Mouse (Mus musculus) hindbrain, embryonic 13.5 days (tissue): Measurements from ENCODE around the gene 4930453N24Rik. TPM values are rescaled to one million over a fixed set of nuclear protein-coding genes. Genes with fewer than 3 reads are reported as not detected.

Source experiments
- ATAC-seq: fragments of 200-750 bp; cut with Nextera tagmentation; 2 replicates; pipeline ENCODE4 v1.8.0; 2017; ENCODE audit warnings: moderate TSS enrichment; ENCODE audit not compliant: low FRiP score
- H3K27ac ChIP-seq: fragments of 300-500 bp; sonication (generic); 2 replicates; pipeline ENCODE4 v1.5.1; 2015; ENCODE audit warnings: inconsistent platforms, mild to moderate bottlenecking, moderate library complexity
- H3K27me3 ChIP-seq: fragments of 300-500 bp; sonication (generic); 2 replicates; pipeline ENCODE4 v1.6.1; 2015; ENCODE audit warnings: mild to moderate bottlenecking, inconsistent platforms
- H3K36me3 ChIP-seq: fragments of 300-500 bp; sonication (generic); 2 replicates; pipeline ENCODE4 v1.6.1; 2015; ENCODE audit warnings: mild to moderate bottlenecking, inconsistent platforms
- H3K4me1 ChIP-seq: fragments of 300-500 bp; sonication (generic); replicated peaks from 2 replicates; pipeline ENCODE4 v1.6.1; 2015; ENCODE audit warnings: inconsistent platforms
- H3K4me2 ChIP-seq: fragments of 300-500 bp; sonication (generic); 2 replicates; pipeline ENCODE4 v1.6.1; 2015; ENCODE audit warnings: inconsistent platforms, mild to moderate bottlenecking, moderate library complexity
- H3K4me3 ChIP-seq: fragments of 300-500 bp; sonication (generic); 2 replicates; pipeline ENCODE4 v1.5.1; 2015; ENCODE audit warnings: mild to moderate bottlenecking, inconsistent platforms
- H3K9ac ChIP-seq: fragments of 300-500 bp; sonication (generic); 2 replicates; pipeline ENCODE4 v1.6.1; 2015; ENCODE audit warnings: mild to moderate bottlenecking, inconsistent platforms
- H3K9me3 ChIP-seq: fragments of 300-500 bp; sonication (generic); 2 replicates; pipeline ENCODE4 v1.6.1; 2016; ENCODE audit warnings: inconsistent platforms
- WGBS: fragments of 180-500 bp; shearing (Covaris S2); methylation state at CpG from one replicate; pipeline ENCODE4 v1.1.7; 2015; 5-methylcytosine and 5-hydroxymethylcytosine counted together
- polyA plus RNA-seq: library from polyadenylated mRNA; unstranded; fragments of >200 nt; fragmentation: Nextera tagmentation; extraction: Ambion mirVana; gene quantifications from 2 replicates; pipeline ENCODE4 v1.2.1, GENCODE M21; 2015

4930453N24Rik gene
- polyA plus RNA-seq, 1 experiment from 2014 or later: 21.3 TPM

DNA sequence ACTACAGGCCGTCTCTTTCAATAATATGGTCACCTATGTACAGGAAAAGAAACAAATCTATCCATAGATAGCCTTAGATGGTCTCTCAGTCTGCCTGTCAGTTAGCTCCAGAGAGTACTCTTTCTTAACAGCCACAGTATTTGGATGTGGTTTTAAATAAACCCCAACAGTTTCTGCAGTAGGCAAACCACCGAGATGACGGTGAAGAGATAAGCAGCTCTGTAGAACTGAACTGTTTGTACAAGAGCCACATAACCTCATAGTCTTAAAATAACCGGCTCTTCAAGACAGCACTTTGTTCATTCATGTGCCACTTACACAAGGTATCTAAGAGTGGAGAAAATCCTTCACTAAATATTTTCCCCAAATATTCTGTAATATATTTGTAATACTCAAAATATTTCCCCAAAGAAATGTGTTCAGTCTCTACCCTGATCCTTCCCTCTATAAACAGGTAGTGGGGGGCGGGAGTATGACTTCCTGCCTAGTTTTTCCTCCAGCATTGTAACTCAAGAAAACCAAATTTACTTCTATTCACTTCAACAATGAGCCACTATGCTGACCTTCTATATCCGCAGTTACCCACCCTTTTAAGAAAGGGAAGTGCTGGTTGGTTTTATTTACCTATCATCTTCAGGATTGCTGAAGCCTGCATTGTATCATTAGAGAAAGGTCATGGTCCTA, 12.3 kb downstream of the 4930453N24Rik start:
- ATAC-seq: no peak
- Histone ChIP-seq H3K27ac (no peak overlapping the region), H3K4me2 (no peak overlapping the region), H3K9me3 (peaks cover 5% of the 10 kb centered on the region; the same call in 1 of the 2 replicates), H3K4me3 (no peak overlapping the region), H3K4me1 (no peaks in the 10 kb centered on the region), H3K27me3 (no peaks in the 10 kb centered on the region), H3K36me3 (peaks cover 20% of the 10 kb centered on the region), H3K9ac (no peak overlapping the region)
- 83% methylated on average over 6 of the region's 6 CpGs for WGBS

DNA sequence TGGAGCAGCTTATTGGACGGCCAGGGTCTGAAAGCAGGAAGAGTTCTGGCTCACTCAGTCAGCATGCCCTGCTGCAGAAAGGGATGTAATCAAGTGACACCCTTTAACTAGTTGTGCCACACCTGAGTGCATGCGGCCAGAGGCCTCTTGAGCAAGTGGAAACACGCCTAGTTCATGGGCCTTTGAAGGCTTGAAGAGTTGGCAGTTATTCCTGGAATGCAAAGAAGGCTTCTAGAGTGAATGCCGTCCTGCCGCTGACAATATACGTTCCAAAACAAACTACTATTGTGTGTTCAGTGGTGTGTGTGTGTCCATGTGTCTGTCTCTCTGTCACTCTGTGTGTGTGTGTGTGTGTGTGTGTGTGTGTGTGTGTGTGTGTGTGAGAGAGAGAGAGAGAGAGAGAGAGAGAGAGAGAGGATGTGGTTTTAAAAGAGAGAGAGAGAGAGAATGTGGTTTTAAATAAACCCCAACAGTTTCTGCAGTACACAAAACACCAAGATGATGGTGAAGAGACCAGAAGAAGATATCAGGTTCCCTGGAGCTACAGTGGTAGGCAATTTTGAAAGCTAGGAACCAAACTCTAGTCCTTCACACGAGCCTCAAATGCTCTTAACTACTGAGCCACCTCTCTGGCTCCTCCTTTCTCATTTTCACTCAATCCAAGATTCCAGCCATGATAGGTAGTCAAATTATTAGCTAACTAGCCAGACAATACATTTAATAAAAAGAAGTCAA, 13.1 kb downstream of the 4930453N24Rik start:
- ATAC-seq: no peak
- no peak overlapping the region for H3K4me3 ChIP-seq
- H3K4me1 ChIP-seq: no peaks in the 10 kb centered on the region
- no peak overlapping the region for H3K9ac ChIP-seq
- H3K9me3 ChIP-seq: peaks cover under 1% of the 10 kb centered on the region; the same call in 1 of the 2 replicates
- 92% methylated on average over 7 of the region's 7 CpGs for WGBS
- H3K27ac ChIP-seq: no peak overlapping the region
- H3K27me3 ChIP-seq: no peaks in the 10 kb centered on the region
- peaks cover 11% of the 10 kb centered on the region for H3K36me3 ChIP-seq
- H3K4me2 ChIP-seq: no peak overlapping the region

DNA sequence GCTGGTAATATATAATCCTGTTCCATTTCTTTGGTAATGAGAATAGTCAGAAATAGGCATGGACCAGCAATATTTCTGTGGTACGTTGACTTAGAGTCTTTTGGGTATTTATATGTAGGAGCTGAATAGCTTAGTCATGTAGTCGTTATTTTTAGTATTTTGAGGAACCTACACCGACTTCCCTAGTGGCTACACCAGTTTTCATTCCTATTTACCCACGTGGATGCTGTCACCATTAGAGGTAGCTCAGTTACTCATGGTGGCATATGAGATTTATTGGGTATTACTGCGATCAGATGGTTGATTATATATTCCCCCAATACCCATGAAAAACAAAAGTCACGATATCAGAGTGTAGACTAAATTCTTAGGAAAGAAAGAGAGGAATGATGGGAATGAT, 14.6 kb downstream of the 4930453N24Rik start:
- Histone ChIP-seq H3K9ac (no peak overlapping the region), H3K9me3 (no peaks in the 10 kb centered on the region), H3K27ac (no peak overlapping the region), H3K36me3 (peaks cover 4% of the 10 kb centered on the region; the same call in 1 of the 2 replicates), H3K27me3 (no peaks in the 10 kb centered on the region), H3K4me2 (no peak overlapping the region), H3K4me1 (no peaks in the 10 kb centered on the region), H3K4me3 (no peak overlapping the region)
- WGBS: 87% methylated on average over 6 of the region's 6 CpGs
- ATAC-seq: no peak

DNA sequence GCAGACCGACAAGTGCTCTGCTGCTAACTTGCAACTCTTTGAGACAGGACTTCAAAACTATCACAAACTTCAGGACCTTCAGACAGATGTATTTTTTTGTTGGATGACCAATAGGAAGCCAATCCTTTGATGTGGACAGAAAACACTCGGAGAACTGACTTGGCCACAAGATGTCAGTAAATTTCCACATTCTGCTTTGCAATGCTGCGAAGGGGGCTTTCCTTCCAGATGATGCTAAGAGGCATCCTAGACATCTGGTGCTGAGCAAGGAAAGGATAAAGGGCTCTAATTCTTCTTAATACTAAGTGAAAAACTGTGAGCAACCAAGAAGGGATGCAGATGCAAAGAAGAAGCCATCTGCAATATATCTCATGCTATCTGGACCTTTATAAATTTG, 16.2 kb downstream of the 4930453N24Rik start:
- no peak overlapping the region for H3K9ac ChIP-seq
- H3K9me3 ChIP-seq: no peaks in the 10 kb centered on the region
- H3K36me3 ChIP-seq: no peaks in the 10 kb centered on the region; the same call in 1 of the 2 replicates
- H3K4me1 ChIP-seq: no peaks in the 10 kb centered on the region
- no peak overlapping the region for H3K4me2 ChIP-seq
- no peaks in the 10 kb centered on the region for H3K27me3 ChIP-seq
- no peak overlapping the region for H3K4me3 ChIP-seq
- 44% methylated on average over 3 of the region's 3 CpGs for WGBS
- peak; percentile 62; the same call in 1 of the 2 replicates for ATAC-seq
- no peak overlapping the region for H3K27ac ChIP-seq

DNA sequence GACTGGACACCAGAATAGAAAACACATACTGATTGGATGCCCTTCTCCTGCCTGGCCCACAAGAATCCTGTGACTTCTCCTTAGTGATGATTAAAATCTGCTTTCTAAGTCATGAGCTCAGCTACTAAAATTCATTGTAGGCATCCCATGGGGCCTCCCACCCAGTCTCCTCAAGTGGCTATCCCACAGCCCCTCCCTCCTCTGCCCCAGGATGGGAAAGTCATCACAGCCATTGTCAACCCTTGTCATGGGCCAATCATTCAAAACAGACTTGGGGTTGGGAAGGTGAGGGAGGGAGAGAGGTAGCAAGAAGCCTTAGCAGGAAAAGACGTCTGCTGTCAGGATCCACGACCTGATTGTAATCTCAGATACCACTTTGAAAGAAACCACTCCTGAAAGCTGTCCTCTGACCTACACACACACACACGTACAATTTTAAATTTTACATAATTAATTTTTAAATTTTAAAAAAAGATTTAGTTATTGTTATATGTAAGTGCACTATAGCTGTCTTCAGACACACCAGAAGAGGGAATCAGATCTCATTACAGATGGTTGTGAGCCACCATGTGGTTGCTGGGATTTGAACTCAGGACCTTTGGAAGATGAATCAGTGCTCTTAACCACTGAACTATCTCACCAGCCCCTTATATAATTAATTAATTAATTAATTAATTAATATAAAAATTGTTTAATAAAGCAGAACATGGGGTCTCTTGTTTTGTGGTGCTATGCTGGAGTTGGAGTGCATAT, 16.8 kb downstream of the 4930453N24Rik start:
- WGBS: 65% methylated on average over 3 of the region's 3 CpGs

DNA sequence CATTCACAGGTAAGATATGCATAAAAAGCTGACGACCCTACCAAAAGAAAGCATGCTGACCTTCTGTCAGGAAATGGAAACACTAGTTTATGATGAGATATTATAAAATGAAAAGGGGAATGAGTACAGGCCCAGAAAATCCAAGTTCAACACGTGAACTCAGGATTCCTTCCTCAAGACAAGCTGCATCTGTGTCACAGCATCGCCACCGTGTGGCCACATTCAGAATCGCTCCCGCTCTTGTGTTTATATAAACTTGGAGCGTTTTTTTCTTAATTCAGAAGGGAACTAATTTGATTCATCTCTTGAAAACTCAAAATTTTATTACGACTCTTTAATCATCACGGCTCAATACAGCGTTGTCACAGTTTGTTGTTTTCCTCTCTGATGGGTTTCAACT, 22.7 kb downstream of the 4930453N24Rik start:
- no peaks in the 10 kb centered on the region for H3K36me3 ChIP-seq
- ATAC-seq: no peak
- no peak overlapping the region for H3K4me3 ChIP-seq
- H3K27ac ChIP-seq: no peak overlapping the region
- H3K4me1 ChIP-seq: no peaks in the 10 kb centered on the region
- no peak overlapping the region for H3K4me2 ChIP-seq
- no peaks in the 10 kb centered on the region for H3K9me3 ChIP-seq
- H3K27me3 ChIP-seq: no peaks in the 10 kb centered on the region
- no peak overlapping the region for H3K9ac ChIP-seq
- 9% methylated on average over 10 of the region's 10 CpGs for WGBS

More for the DNA sequence above, 16.8 kb downstream of the 4930453N24Rik start:
- no peak overlapping the region for H3K4me3 ChIP-seq
- no peaks in the 10 kb centered on the region for H3K4me1 ChIP-seq
- H3K36me3 ChIP-seq: no peaks in the 10 kb centered on the region; the same call in 1 of the 2 replicates
- no peak overlapping the region for H3K9ac ChIP-seq
- H3K9me3 ChIP-seq: no peaks in the 10 kb centered on the region
- H3K27me3 ChIP-seq: no peaks in the 10 kb centered on the region
- no peak overlapping the region for H3K27ac ChIP-seq
- H3K4me2 ChIP-seq: no peak overlapping the region
- ATAC-seq: peak; percentile 53; the same call in 1 of the 2 replicates

DNA sequence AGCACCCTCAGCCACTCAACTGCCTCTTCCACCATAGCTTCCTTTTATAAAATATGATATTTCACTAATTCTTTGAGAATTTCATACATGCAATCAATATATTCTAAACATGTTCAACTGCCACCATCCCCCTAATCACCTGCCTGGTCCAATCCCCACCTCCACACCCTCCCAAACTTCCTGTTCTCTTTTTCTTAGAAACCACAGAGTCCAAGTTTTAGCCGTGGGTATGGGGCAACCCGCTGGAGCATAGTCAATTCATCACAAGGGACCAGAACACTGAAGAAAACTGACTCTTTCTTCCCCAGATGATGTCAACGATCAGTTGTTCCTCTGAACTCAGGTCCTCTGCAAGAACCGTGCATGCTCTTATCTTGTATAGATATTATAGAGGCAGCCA, 25.9 kb downstream of the 4930453N24Rik start:
- Histone ChIP-seq H3K9me3 (no peaks in the 10 kb centered on the region), H3K9ac (no peak overlapping the region), H3K4me1 (no peaks in the 10 kb centered on the region), H3K27ac (no peak overlapping the region), H3K27me3 (no peaks in the 10 kb centered on the region), H3K4me3 (no peak overlapping the region), H3K4me2 (no peak overlapping the region), H3K36me3 (no peaks in the 10 kb centered on the region)
- no peak for ATAC-seq
- 91% methylated on average over 4 of the region's 4 CpGs for WGBS

DNA sequence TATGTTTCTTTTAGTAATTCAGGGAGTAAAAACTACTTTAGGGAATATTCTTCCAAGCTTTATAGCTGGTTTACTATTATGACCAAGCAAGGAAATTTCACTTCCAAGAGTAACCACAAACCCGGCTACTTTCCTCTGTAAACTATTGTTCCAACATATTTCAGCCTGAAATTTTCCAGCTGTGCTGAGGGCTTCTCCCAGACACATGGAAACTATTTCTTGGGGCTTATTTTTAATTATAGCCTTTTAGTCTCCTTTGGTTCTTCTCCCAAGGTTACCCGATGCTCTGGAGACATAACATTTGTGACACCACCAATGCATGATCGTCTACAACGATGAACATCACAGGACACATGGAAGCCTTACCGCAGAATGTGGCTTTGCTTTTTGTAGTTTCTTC, 33.7 kb downstream of the 4930453N24Rik start:
- no peak overlapping the region for H3K27ac ChIP-seq
- H3K9me3 ChIP-seq: no peaks in the 10 kb centered on the region
- H3K4me3 ChIP-seq: no peak overlapping the region
- H3K27me3 ChIP-seq: no peaks in the 10 kb centered on the region
- no peak for ATAC-seq
- no peaks in the 10 kb centered on the region for H3K36me3 ChIP-seq
- H3K4me1 ChIP-seq: no peaks in the 10 kb centered on the region
- H3K9ac ChIP-seq: no peak overlapping the region
- WGBS: 90% methylated on average over 5 of the region's 5 CpGs
- no peak overlapping the region for H3K4me2 ChIP-seq

DNA sequence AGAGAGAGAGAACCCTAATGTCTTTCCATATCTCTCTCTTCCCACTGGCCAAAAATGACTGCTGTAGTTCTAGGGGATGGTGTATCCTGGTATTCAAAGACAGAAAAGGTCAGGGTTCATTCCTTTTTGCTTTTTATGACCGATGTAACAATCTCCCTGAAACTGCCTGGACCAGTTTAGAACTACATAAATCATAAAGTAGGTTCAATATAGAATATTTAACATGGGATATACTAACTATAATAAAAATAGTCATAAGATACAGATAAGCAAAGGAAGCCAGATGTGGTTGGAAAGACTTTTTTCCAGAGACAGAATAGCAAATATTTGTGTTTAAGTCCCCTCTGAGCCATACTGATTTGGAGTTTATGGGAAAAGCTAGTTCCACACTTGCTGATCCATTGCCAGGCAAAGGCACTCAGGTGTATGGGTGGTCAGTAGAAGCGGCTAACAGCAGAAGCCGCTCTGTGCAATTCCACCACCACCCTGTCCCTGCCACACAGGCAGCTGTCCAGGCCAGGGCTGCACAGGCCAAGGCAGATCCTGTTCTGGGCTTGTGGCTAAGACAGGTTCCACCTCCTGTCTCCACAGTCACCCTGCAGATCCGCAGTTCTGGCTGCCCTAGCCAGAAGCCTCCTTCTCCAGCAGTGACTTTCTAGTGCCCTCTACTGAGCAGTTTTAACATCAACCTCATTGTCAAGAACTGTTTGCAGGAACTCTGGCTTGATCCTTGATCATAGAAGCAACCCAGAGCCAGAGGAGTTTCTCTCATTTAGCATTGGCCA, 47.5 kb downstream of the 4930453N24Rik start:
- H3K9ac ChIP-seq: no peak overlapping the region
- no peak overlapping the region for H3K4me3 ChIP-seq
- H3K27ac ChIP-seq: no peak overlapping the region
- H3K36me3 ChIP-seq: no peaks in the 10 kb centered on the region
- WGBS: 61% methylated on average over 4 of the region's 4 CpGs
- ATAC-seq: peak; percentile 89
- H3K4me1 ChIP-seq: 0 out of 2 replicates have a peak, but pooled peaks cover 3% of the 10 kb centered on the region
- no peak overlapping the region for H3K4me2 ChIP-seq
- H3K9me3 ChIP-seq: no peaks in the 10 kb centered on the region
- H3K27me3 ChIP-seq: no peaks in the 10 kb centered on the region

DNA sequence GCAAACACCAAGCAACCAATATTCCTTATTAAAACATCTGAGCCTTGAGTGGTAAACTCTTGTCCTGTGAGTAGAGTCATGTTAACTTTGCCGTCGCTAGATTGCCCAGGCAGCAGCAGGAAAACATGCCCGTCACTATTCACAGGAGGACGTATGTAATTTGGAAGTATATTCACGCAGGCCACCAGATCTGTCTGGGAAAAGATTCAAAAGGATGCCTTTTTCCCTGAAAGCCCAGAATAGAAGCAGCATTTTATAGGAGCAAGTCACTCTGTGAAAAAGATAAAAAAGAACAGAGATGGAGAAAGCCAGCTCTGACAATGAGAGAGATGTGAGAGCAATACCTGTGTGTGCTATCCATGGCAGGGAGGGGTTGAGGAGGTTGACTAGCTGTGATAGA, 49.4 kb downstream of the 4930453N24Rik start:
- ATAC-seq: no peak
- Histone ChIP-seq H3K9ac (no peak overlapping the region), H3K27ac (no peak overlapping the region), H3K4me1 (0 out of 2 replicates have a peak, but pooled peaks cover 3% of the 10 kb centered on the region), H3K9me3 (no peaks in the 10 kb centered on the region), H3K4me3 (no peak overlapping the region), H3K36me3 (no peaks in the 10 kb centered on the region), H3K27me3 (no peaks in the 10 kb centered on the region), H3K4me2 (no peak overlapping the region)
- WGBS: 75% methylated on average over 5 of the region's 5 CpGs

DNA sequence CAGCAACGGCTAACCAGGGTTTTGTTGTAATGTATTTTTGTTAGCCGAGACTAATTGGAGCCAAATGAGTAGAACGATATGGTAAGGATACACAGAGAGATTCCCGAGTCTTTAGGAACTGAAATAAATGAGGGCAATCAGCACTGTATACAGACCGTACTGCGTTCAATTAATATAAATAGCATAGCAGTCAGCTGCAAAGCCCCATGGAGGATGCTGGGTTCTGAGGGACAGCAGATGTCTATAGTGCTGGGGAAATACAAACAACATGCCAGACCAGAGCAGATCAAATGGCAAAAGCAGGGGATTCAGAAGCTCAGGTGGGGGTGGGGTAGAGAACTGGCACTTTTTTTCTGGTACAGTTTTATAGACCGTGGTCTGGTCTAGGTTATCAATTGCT, 51.9 kb downstream of the 4930453N24Rik start:
- H3K36me3 ChIP-seq: no peaks in the 10 kb centered on the region
- no peaks in the 10 kb centered on the region for H3K27me3 ChIP-seq
- no peaks in the 10 kb centered on the region for H3K9me3 ChIP-seq
- no peak overlapping the region for H3K4me3 ChIP-seq
- no peak overlapping the region for H3K9ac ChIP-seq
- H3K27ac ChIP-seq: no peak overlapping the region
- WGBS: 52% methylated on average over 7 of the region's 7 CpGs
- no peak for ATAC-seq
- H3K4me2 ChIP-seq: no peak overlapping the region
- H3K4me1 ChIP-seq: 0 out of 2 replicates have a peak, but pooled peaks cover 3% of the 10 kb centered on the region
